Mouse (Mus musculus): ENCODE data around the gene Ly6g5c.
A peak's percentile ranks its signal among the peaks of the same experiment; 100 is the strongest.

Gene Ly6g5c

DNA sequence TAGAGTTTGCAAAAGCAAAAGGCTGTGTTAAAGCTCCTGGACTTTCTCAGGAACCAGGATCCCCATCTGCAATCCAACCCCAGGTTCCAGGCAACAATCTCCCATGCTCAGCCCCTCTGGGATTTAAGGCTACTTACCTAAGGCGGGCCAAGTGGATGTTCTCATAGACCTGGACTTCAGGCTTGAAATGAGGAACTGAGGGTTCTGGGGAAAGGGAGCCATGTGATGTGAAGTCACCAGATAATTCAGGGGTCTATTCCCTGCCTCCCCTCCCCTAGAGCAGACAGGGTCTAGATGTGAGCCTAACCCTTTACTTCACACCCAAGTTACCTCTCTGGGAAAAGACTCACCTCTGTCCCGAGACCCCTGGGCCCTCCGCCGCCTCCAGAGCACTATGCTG is 27.4 kb upstream of the Ly6g5c start:
- no peak for DNase-seq (ENCODE audit: inconsistent ontology term)

DNA sequence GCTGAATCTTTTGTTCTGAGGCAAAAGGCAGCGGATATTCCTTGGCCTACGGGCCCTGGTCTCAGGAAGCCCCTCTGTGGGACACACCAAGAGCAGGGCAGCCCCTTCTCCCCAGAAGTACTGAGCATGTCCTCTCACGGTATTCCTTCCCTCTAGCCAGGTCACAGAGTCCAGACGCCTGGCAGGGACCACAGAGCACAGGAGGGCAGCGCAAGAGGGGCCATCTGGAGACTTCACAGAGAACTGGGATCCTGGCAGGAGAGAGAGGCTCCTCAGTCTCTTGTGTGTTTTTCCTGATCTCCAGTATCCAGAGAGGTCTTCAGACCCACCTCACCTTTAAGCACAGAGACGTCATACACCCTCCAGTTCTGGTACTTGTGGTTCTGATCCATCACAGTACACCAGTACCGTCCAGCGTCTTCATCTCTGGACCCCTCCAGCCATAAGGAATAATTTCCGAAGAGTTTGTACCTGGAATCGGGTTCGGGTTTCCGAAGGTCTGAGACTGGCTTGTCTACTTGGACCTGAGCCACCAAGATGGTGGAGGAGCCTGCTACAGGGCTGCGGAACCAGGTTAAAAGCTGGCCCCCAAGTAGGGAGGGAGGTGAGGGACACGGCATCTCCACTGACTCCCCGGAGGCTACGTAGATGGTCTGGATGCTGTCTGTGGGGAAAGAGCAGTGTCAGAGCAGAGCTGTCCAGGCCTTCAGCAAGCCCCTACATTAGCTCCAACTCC is 25.1 kb upstream of the Ly6g5c start:
- no peak for DNase-seq (ENCODE audit: inconsistent ontology term)

DNA sequence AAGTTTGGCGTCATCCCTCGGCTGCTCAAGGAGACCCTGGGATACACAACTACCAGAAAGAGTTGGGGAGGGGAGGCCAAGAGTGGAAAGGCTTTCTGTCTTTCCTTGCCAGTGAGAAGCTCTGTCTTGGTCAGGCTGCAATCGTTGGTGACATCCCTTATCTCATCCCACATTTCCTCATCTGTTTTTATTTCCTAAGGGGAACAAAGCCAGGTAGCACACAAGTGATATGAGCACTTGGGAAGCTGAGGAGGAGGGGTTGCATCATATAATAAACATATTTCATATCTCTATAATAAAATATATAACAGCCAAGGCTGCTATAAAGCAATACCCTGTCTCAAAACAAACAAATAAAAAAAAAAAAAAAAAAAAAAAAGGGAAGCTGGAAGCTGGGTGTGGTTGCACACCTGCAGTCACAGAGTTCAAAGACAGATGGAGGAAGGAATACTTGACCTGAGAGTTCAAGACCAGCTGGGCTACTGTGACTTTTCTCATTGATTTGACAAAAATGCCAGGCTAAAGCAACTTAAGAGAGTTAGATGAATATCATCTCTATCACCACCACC is 24.1 kb upstream of the Ly6g5c start:
- no peak for DNase-seq (ENCODE audit: inconsistent ontology term)

DNA sequence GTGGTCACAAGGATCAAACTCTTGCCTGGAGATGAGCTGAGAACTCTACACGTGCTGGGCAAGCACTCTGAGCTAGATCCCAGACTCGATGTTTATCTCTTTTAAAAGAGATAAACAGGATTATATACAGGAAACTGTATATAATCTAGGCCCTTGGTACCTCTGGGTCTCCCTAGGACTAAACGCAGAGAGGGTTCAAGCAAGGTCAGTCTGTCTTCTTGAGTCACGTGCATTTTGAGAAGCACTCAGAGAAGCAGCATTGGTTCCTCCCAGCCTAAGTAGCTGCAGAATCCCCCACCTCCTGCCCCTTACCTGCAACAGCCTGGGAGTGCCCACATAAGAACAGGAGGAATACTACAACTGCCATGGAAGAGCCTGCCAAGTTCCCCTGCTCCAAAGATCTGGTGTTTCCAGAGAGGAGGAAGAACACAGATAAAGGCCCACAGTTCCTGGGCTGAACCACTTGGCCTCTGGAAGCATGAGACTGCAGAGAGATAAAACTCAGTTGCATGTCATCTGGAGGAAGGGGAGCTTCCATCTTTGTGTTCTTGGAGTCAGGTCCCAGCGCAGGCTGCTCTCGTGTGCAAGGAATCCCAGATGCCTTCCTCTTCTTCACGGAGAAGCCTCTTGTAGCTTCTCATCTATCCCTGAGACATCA is 22.7 kb upstream of the Ly6g5c start, which contains the start of gene Ly6g6f:
Gene Ly6g6f (minus strand): TSS at position 403 of the 658 bp plus-strand sequence.
- no peak for DNase-seq (ENCODE audit: inconsistent ontology term)

DNA sequence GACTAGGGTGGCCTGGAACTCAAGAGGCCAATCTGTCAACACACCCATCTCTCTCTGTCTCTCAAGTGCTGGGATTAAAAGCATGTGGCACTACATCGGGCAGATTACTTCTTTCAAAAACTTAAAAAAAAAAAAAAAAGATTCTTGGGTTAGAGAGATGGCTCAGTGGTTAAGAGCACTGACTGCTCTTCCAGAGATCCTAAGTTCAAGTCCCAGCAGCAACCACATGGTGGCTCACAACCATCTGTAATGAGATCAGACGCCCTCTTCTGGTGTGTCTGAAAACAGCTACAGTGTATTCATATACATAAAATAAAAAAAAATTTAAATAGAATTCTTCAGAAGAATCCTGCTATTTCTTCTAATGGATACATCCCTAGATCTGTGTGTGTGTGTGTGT is 19.9 kb upstream of the Ly6g5c start:
- no peak for DNase-seq (ENCODE audit: inconsistent ontology term)

DNA sequence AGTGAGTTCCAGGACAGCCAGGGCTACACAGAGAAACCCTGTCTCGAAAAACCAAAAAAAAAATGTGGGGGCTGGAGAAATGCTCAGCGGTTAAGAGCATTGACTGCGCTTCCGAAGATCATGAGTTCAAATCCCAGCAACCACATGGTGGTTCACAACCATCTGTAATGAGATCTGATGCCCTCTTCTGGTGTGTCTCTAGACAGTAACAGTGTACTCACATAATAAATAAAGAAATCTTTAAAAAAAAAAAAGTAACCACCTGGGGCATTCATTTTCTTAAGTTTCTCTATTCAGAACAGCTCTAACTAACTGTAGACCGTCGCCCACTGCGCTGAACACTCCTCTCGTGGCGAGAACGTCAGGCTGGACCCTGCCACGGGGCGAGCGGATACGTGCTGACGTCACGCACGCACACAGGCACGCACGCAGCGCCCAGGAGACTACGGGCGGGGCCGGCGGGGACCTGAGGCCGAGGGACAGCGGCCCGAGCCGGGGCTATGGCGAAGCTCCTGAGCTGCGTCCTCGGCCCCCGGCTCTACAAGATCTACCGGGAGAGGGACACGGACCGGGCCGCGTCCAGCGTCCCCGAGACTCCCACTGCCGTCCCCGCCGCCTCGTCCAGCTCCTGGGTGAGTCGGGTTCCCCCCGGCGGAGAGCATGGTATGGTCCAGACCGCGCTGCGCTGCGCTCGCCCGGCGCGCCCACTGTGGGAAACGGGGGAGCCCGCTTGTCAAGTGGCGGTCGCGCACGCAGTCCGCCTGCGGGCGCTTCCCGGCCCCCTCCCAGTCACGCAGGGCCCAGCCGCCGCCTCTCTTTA is 19.0 kb upstream of the Ly6g5c start, which contains the start of gene Abhd16a:
Gene Abhd16a (plus strand): TSS at position 439 of the 820 bp plus-strand sequence.
- DNase-seq (ENCODE audit: inconsistent ontology term), result peak; percentile 96

DNA sequence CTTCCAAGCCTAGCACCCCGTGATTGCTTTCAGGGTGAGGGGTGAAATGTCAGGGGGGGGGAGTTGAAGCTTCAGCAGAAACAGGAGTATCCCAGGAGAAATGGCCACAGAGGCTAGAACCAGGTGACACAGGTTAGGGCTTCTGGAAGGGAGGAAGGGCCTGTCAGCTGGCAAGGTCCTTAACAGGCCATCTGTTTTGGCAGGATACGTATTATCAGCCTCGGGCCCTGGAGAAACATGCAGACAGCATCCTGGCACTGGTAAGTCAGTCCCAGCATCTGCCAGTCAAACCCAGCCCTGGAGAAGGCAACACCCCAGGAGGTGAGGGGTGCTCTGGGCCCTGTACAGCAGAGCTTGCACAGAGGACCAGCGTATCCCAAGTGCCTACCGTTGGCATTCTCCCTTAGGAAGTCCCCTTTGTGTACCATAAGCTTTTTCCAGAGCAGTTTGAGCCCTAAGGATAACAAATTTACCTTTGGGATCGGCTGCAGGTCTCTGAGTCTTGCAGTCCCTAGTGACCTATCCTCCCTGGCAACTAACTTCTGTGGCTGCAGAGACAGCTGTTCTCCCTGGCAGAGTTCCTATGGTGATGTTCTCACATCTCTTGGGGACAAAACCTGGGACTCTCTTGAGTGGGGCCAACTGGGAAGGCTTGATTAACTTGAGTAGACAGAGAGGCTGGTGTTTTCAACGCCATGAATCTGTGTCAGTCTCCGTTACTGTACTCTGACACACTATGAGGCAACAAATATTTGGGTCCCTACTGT is 17.7 kb upstream of the Ly6g5c start:
- peak; percentile 40 for DNase-seq (ENCODE audit: inconsistent ontology term)

DNA sequence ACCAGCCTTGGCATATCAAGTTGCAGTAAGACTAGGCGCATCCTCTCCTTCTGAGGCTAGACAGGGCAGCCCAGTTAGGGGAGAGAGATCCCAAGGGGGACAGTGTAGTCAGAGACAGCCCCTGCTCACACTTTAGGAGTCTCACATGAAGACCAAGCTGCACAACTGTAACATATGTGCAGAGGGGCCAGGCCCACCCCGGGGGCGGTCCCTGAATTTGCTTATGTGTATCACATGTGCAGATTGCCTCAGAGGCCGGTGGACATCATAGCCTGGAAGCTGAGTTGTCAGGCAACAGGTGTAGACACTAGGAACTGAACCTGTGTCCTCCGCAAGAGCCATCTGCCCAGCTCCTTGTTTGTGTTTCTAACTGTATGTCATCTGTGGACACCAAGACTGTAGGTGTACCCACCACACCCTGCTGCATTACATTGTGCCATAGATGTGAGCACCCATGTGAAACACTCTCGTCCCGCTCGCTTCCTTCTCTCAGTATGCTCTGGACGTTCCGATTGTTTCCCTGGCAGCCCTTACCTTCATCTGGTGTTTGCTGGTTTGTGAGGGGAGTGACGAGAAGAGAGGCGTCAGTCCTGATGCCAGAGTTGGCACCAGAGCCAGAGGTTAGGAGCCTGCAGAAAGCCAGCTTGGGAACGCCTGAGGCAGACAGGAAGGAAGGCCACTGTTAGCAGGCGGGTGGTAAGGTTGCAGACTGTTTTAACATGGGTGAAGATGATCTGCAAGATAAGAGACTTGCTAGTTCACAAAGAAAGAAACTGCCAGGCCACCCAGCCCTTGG is 15.5 kb upstream of the Ly6g5c start:
- DNase-seq (ENCODE audit: inconsistent ontology term), result no peak

DNA sequence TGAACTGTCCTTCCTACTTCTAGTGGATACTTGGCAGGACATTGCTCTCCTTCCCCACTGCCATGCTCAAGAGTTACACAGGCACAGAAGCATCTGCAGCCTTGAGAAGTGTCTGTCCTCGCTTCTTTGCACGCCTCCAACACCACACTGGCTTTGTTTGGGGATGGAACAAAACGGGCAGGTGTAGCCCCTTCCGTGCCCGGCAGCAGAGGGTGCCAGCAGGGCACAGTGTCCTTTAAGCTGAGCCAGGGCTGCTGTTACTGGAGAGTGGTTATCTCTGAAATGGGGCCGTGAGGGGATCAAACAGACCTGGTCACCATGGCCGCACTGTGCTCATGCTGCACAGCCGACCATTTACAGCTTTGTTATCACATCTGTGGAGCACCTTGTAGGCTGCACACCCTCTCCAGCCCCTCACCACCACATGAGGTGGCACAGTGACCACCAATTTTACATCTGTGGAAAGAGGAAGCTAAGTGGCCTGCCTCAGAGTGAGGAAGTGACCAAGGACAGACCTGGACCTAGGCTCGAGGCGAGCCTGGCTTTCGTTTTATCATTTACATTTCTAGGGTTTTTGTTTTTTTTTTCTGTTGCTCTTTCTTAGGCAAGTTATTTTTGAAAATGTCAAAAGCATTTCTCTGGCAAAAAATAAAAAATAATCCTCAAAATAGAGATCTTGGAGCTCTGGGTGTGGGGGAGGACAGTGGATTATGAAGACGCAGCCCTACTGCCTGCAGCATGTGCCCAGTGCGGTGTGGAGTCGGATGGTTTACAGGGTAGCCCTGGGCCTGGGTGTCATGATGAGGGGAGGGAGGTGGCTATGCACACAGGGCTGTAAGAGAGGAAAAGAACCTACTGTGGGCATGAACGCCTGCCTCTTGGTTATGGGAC is 13.4 kb upstream of the Ly6g5c start:
- DNase-seq (ENCODE audit: inconsistent ontology term), result no peak

DNA sequence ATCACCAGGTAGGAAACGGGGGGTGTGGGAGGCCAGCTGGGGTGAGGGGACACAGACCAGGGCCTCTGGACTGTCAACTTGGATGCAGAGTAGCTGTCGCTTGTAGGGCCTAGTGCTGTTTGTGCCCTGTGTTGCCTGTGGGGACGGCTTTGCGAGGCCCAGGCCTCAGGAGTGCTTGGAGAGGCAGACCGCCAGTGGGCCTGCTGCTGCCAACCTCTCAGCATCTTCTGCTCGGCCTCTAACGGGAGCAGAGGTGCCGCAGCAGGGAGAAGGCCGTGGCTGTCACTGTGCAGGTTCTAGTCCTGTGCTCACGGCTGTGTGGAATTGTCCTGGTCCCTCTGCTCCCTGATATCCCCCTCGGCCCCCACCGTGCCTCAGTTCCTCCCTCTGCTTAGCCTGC is 11.5 kb upstream of the Ly6g5c start:
- DNase-seq (ENCODE audit: inconsistent ontology term), result no peak

DNA sequence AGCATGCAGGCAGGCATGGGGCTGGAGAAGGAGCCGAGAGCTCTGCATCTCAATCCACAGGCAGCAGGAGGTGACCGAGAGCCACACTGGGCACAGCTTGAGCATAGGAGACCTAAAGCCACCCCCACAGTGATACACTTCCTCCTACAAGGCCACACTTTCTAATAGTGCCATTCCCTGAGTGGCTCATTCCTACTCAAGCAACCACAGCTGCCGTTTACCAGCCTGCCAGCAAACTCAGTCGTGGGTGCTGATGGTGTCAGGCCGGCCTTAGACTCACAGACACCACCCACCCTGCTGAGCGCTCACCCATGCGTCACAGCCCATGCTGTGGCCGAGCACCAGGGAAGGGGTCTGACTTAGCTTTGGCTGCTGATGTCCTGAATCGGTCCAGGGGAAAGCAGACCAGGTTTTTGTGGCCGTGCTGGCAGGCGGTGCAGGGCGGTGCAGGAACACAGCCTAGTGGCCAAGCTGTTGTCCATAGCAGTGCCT is 10.9 kb upstream of the Ly6g5c start:
- no peak for DNase-seq (ENCODE audit: inconsistent ontology term)

DNA sequence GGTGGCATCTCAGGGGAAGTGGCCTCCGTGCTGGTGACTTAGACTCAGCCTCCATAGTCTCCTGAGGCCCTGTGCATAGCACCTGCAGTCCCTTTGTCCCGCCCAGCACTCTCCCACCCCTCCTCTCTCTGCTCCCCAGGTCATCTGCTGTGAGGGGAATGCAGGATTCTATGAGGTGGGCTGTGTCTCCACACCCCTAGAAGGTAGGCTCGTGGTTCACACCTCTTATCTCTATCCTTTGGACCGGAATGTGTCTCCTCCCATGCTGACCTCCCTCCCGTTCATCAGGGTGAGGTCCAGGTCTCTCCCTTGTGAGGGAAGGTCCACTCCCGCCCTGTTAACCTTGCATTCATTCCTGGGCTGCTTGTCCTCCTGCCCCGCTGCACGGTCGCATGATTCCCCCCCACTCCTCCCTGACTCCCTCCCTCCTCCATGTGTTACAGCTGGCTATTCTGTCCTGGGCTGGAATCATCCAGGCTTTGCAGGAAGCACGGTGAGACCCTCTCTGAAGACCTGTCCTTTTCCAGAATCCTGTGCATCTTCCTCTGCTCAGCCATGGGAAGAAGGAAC is 7.8 kb upstream of the Ly6g5c start:
- DNase-seq (ENCODE audit: inconsistent ontology term), result no peak

DNA sequence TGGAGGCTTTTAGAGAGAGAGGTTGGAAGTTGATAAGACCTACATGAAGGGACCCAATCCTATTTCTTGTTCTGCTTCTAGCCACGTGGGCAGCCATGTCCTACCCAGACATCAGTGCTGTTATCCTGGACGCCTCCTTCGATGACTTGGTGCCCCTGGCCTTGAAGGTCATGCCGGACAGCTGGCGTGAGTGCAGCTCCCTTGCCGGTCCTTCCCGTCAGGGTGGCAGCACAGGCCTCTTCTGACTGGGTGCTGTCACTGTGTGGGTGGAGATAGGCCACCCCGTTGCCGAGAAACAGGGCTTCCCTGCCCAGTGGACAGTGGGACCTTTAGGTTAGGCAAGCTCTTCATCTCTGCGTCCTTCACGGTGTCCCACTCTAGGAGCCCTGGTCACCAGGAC is 6.9 kb upstream of the Ly6g5c start:
- no peak for DNase-seq (ENCODE audit: inconsistent ontology term)

DNA sequence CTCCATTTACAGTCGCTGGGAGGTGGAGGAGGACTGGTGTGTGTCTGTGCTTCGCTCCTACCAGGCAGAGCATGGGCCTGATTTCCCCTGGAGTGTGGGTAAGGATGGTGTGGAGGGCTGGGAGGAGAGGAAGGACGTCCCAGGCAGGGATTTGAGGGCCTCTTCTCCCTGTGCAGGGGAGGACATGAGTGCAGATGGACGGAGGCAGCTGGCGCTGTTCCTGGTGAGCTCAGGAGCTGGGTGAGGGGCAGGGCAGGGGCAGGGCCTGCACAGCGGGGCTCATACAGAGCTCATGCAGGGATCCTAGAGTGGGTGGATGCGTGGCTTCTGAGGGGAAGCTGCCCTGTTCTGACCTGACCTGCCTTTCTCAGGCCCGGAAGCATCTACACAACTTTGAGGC is 5.8 kb upstream of the Ly6g5c start:
- no peak for DNase-seq (ENCODE audit: inconsistent ontology term)

DNA sequence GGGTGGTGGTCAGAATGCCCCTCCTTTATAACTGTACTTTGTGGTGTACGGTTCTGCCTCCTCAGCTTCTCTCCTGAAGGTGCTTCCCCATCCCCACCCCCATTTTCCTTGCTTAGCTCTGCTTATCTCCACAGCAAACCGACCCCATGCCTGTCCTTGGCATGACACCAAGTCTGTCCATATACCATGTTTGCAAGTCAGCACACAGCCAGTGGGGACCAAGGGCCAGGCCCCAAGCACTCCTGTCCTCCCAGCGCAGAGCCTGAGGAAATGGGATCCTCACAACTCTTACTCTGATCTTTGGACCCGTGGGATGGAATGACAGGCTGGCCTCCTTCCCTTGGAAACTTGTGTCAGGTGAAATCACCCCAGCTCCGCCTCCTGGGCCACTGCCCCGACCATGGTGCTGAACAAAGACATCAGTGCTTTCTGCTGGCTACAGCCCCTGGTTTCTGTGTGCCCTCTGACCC is 4.8 kb upstream of the Ly6g5c start:
- DNase-seq (ENCODE audit: inconsistent ontology term), result no peak

DNA sequence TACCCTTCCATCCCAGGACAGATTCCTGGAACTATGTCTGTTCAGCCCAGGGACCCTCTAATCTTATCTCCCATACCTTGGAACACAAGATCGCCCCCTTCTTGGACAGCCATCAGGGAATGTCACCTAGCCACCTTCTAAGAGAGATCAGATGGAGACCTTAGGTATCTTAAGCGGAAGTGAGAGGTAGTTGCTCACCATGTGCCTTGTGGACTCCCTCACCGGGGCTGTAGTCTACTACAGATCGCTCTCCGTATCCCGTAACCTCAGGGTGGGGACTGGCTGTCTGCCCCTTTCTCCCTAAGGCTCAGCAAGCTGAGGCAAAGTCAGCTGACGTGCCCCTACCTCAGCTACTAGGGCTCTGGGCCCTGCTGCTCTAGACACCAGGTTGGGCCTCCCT is 4.0 kb upstream of the Ly6g5c start:
- DNase-seq (ENCODE audit: inconsistent ontology term), result no peak

DNA sequence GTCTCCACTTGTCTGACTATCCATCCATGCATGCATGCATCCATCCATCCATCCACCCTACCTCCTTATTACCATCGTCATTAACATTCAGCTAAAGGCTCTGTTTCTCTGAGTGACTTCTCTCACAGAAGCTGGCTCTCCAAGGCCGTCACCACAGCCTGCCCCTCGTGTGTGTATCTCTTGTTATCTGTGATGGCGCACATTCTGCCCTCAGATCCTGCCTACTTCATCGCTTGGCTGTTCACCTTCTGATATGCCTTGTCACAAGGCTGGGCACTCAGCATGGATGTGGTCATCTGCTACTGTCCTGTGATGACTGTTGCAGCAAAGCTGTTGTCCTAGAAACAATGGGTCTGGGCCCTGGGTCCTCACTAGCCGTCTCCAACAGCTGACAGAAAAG is 3.3 kb upstream of the Ly6g5c start:
- no peak for DNase-seq (ENCODE audit: inconsistent ontology term)

DNA sequence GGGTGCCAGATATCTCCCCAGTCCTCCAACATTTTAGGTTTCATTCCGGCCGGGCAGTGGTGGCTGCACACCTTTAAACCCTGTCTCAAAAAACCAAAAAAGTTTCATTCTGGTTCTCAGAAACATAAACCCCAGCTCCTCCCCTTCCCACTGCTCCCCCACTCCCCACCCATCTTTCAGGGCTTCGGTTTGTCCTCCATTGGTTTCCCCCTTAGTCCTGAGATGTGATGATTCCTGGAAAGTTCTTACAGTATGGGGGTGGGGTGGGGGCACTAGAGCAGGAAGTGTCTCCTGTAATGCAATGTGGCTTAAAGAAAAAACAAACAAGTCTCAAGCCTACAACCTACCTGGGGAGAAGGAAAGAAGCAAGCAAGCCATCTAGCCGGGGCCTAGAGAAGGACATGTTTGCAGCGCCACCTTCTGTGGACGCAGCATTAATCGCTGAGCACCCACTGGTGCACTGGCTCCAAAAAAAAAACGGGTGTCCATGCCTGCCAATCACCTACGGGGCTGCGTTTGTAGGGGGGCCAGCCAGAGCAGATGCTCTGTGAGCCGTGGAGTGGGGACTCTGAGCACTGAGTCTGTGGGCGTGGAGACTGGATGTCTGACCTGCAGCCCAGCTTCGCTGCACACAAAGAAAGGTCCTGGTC is 2.2 kb upstream of the Ly6g5c start:
- peak; percentile 51 for DNase-seq (ENCODE audit: inconsistent ontology term)
